ENCODE assay signal across 32 mouse cellular contexts in the genomic region with DNA sequence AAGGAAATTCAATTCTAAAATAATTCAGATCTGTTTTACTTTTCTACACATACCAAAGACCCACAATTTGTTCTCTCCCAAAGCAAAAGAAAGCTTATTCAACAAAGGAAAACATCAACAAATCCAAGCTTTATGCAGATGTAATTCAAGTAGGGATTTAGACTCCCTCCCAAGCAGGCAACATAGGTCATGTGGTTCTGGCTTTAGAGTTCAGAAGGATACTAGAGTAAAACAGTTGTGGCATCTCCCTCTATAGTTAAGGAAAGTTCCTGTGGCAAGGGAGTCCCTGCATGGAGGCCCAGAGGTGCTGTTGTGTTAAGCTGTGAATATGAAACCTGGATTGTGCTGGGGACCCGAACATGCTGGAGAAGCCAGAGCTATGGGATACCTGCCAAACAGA.
"Had no signal": no experiment of that assay in that cellular context is flagged by ENCODE, and none has a peak within 500 bp of the region (broad histone marks: within the 10 kb centered on the region; RNA-seq: fewer than 3 reads in every experiment).

No protein-coding gene starts in this region.

- H3K4me2 ChIP-seq: limb, embryonic 12.5 days; limb, embryonic 13.5 days; limb, embryonic 15.5 days; liver, embryonic 11.5 days; liver, embryonic 12.5 days; liver, embryonic 13.5 days; liver, embryonic 15.5 days; lung, embryonic 14.5 days; lung, embryonic 15.5 days; midbrain, embryonic 11.5 days; midbrain, embryonic 12.5 days; midbrain, embryonic 13.5 days; midbrain, embryonic 15.5 days; neural tube, embryonic 12.5 days; neural tube, embryonic 13.5 days had no signal

- H3K9ac ChIP-seq: limb, embryonic 12.5 days; limb, embryonic 13.5 days; limb, embryonic 15.5 days; liver, embryonic 12.5 days; liver, embryonic 13.5 days; liver, embryonic 14.5 days; liver, embryonic 15.5 days; liver, postnatal 0 days; lung, embryonic 14.5 days; lung, embryonic 15.5 days; midbrain, embryonic 12.5 days; midbrain, embryonic 13.5 days; midbrain, embryonic 15.5 days; neural tube, embryonic 12.5 days; neural tube, embryonic 13.5 days had no signal

- H3K27ac ChIP-seq: limb, embryonic 10.5 days; limb, embryonic 12.5 days; limb, embryonic 13.5 days; limb, embryonic 15.5 days; liver, embryonic 12.5 days; liver, embryonic 13.5 days; liver, embryonic 14.5 days; liver, embryonic 15.5 days; lung, embryonic 15.5 days; macrophage; midbrain, embryonic 10.5 days; midbrain, embryonic 12.5 days; midbrain, embryonic 13.5 days; midbrain, embryonic 15.5 days; neural tube, embryonic 12.5 days; neural tube, embryonic 13.5 days had no signal

- H3K36me3 ChIP-seq: limb, embryonic 10.5 days; limb, embryonic 12.5 days; limb, embryonic 13.5 days; limb, embryonic 15.5 days; liver, embryonic 12.5 days; liver, embryonic 13.5 days; liver, embryonic 15.5 days; lung, embryonic 15.5 days; midbrain, embryonic 10.5 days; midbrain, embryonic 12.5 days; midbrain, embryonic 13.5 days; midbrain, embryonic 15.5 days; neural tube, embryonic 12.5 days; neural tube, embryonic 13.5 days had no signal

- H3K4me1 ChIP-seq: limb, embryonic 10.5 days; limb, embryonic 12.5 days; liver, embryonic 12.5 days; liver, embryonic 15.5 days; lung, embryonic 15.5 days; midbrain, embryonic 10.5 days; midbrain, embryonic 12.5 days; midbrain, embryonic 13.5 days; midbrain, embryonic 15.5 days; neural tube, embryonic 12.5 days; neural tube, embryonic 13.5 days had no signal

- H3K27me3 ChIP-seq: limb, embryonic 12.5 days; limb, embryonic 13.5 days; limb, embryonic 15.5 days; liver, embryonic 12.5 days; liver, embryonic 13.5 days; liver, embryonic 15.5 days; lung, embryonic 15.5 days; midbrain, embryonic 12.5 days; midbrain, embryonic 13.5 days; midbrain, embryonic 15.5 days; neural tube, embryonic 12.5 days; neural tube, embryonic 13.5 days had no signal

- H3K4me3 ChIP-seq: limb, embryonic 10.5 days; limb, embryonic 12.5 days; limb, embryonic 13.5 days; limb, embryonic 15.5 days; liver, embryonic 12.5 days; liver, embryonic 13.5 days; liver, embryonic 15.5 days; lung, embryonic 15.5 days; megakaryocyte, embryonic 14.5 days; midbrain, embryonic 10.5 days; midbrain, embryonic 12.5 days; midbrain, embryonic 13.5 days; midbrain, embryonic 15.5 days; myocyte; neural tube, embryonic 12.5 days; neural tube, embryonic 13.5 days had no signal

- ATAC-seq: liver, embryonic 12.5 days; liver, postnatal 0 days; lung, postnatal 0 days; midbrain, embryonic 13.5 days; midbrain, embryonic 15.5 days had no signal

- DNase-seq: left cerebral cortex, postnatal 4 days; liver; liver, embryonic 13.5 days; liver, postnatal 0 days; lung, adult 18-20 months; lung, adult 2 months; lung, embryonic 14.5 days; lung, postnatal 10 days; lung, postnatal 14 days; lung, postnatal 36 days; lung, postnatal 4 days; midbrain, embryonic 14.5 days had no signal

- H3K9me3 ChIP-seq: limb, embryonic 10.5 days; limb, embryonic 12.5 days; limb, embryonic 13.5 days; limb, embryonic 15.5 days; liver, embryonic 12.5 days; liver, embryonic 13.5 days; liver, embryonic 15.5 days; lung, embryonic 15.5 days; megakaryocyte, embryonic 14.5 days; midbrain, embryonic 10.5 days; midbrain, embryonic 12.5 days; midbrain, embryonic 13.5 days; midbrain, embryonic 15.5 days; neural tube, embryonic 12.5 days; neural tube, embryonic 13.5 days had no signal
